Mouse (Mus musculus) right cerebral cortex, postnatal 4 days (tissue): ENCODE measurements at regions not wholly inside any gene's neighbourhood (a gene's known extent, or its start where the extent isn't known, plus 50 kb on each side); places are given as distances from the start of the nearest gene placed in this dataset.

ENCODE experiments used
- DNase-seq: peaks from one replicate; pipeline ENCODE4 v3.0.0-alpha.2; 2022

DNA sequence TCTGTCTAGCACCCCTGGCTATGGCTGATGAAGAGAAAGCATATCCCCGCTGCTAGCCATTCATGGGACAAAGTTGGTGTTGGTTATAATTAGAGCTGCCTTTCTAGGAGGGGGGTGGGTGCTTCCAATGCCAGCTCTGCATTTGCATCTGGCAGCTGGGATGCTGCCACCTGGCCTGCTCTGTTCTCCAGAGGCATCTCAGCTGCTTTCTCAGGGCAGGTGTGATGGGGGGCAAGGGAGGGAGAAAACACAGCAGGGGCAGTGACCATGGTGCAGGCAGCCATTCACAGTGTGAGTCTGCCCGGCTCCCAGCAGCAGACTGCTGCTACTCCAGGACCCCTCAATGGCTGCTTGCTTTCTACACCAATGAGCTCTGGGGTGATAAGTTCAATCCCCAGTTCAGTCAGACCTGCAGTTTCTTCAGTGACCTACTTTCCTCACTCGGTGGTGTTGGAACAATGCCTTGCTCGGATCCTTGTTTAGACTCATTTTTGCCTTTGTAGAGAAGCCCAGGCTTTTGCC, 73.9 kb upstream of the Klf7 start:
- DNase-seq: peak; percentile 43

DNA sequence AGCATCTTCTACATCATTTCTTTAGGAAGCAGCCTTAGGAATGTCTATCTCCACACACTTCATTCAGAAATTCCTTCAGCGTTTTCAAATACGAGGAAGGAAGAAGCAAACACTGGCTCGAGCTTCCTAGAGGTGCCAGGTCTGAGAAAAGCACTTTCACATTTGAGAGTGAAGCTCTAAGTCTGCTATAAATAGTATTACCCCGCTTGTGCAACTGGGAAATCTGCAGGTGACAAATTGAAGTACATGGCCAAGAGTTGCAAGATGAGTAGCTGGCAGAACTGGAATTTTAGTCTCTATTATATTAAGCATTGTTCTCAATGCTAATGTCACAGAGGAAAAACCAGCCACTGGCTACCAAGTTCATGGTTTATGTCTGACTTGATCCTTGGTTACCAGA, 73.2 kb upstream of the Klf7 start:
- no peak for DNase-seq

DNA sequence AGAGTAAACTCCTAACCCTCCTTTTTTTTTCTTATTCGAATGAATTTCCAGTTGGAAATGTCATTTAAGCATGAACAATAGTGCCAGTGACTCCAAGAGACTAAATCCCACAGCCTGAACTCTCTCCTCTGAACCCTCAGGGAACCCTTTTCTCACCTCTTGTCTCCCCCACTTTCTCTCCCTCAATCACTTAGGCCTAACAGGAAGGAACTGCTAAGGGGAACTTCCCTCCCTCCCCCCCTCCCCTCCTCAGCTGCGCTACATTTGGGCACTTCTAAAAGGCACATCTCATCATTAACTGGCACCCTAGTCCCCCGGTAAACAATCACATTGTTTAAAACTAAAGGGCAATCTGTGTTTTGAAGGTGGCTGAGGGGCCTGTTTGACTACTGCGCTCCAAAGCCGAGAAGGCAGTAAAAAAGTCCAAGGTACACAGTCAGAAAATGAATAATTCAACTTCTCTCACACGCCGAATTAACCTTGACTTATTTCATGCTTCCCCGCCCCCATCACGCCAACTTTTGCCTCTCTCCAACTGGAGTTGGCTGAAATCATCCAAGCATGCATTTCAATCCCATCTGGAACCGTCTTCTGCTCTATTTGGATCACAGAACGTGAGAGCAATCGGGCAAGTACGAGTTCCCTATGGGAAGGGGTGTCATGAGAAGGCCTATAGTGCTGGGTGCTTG, 71.2 kb upstream of the Klf7 start:
- DNase-seq: peak; percentile 30

DNA sequence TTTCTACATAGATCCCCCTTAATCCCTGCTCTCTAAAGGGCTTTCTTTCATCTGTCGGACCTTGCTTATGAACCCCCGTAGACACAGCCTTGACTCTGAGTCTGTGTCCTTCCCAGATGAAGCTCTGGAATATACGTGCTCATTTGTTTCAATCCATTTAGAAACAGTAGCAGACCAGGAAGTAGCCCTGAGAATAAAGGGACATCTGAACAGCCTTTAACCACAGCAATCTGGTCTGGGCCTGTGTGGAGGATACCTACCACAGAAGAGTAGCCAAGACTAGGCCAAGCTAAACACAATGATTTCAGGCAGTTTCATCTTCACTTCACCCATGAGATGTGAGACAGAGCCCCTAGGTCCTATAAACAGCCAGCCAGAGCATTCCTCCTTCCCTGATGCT, 70.7 kb upstream of the Klf7 start:
- DNase-seq: no peak

DNA sequence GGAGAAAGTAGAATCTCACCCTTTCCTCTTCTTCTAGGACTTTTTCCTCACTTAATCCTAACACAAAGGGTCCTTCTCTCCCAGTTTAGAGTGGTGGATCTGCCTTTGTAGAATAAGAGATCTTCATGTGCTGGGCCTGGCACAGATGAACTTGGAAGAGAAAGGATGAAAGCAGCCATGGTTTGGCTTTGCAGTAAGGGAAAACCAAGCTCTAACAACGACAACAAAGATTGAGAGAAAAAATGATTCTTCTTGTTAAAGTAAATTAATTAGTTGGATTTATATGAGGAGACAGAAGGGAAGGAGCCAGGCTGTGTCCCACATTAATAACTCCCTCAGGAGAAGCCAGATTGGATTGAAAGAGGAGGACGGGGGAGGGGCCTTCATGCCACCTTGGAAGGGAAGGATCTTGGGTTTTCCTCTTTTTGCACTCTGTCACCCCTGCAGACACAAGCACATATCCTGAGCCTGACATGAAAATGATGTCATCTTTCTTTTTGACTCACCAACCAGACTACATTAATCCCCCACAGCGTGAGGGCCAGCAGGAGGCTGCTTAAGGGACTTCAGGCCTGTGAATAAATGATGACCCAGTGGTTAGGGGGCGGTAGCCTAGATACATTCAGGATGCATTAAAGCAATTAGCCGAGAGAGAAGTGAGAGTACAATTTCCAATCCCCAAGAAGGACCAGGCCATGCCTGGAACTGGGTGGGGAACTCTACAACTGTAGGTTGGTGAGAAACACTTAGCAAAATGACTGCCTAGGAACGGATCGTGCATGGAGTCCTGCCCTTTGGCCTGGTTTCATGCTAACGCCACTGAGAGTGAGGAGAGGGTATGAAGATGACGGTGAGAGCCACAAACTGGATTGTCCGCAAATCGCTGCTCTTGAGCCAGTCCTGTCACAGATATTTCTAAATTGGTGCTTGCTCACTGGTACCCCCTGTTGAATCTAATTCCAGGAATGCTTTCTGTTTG, 69.4 kb upstream of the Klf7 start:
- DNase-seq: no peak

DNA sequence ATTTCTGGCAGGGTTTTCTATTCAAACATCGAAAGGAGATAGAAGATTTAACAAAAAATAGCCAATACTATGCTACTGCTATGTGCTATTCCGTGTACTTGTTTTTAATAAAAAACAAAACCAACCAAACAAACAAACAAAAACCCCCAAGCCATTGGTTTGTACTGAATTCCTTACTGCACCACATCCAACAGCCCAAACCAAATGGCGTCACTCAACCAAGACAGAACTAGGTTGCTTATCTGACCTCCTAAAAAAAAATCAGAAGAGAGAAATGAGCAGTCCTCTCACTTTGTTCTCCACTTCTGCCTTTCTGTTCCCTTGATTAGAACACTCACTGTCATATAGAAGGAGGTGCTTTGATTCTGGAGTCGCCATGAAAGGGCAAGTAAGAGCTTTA, 68.6 kb upstream of the Klf7 start:
- DNase-seq: no peak

DNA sequence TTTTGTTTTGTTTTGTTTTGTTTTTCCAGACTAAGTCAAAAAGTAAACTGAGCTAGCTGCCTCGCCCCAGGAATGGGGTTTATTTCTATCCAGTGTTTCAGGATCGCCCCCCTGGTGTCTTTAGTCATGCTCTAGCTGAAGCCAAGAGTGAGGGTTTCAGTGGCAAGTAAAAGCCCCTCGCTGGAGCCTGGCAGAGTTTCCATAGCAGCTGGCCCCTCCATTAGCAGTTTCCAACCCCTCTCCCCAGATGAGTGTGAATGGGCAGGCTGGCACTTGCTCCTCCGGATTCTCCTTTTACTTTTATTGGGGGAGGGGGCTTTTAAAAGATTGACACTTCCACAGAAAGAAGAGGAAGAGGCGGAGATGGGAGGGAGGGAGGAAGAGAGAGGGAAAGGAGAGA, 68.0 kb upstream of the Klf7 start:
- DNase-seq: no peak

DNA sequence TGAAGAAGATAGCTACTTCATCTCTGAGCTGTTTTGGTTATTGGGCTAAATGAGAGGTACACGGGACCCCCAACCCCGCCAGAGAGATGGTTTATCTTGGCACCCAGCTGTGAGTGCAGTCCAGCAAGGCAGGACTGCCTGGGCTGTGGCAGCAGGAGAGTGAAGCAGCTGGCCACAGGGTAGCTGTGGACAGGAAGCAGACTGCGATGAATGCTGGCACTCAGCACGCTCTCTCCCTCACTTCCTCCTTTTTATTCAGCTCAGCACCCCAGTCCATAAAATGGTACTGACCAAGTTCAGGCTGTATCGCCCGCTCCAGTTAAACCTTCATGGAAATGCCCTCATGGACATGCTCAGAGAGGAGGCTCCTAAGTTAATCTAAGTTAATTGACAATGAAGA, 67.4 kb upstream of the Klf7 start:
- no peak for DNase-seq

DNA sequence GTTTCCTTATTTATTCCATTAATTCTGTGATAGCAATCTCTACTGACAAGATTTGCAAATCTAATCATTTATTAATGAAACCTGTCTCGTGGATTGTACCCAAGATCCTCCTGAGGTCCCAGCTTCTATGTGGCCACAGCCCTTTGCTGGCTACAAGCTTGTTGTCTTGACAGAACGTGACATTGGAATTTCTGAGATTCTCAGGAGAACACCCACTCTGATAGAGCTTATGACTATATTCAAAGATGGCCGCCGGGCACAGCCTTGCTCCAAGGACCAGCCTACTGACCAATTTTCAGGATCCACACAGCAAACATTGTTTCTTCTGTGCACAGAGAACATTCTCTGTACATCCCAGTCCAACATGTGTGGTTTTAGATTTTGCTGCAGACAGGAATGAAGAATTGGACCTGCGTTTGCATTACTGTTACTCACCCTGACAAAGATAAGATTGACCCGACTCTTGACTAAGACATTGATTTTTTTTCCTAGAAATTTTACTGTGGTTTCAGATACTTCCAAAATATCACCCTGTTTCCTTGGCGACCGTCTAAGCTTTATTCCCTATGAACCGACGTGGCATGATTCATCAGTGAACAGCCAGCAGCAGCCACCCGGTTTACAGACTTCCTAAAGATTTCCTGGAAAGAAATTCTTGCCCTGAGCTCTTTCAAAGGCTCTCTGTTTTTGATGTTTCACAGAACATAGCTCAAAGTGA, 65.9 kb upstream of the Klf7 start:
- DNase-seq: no peak

DNA sequence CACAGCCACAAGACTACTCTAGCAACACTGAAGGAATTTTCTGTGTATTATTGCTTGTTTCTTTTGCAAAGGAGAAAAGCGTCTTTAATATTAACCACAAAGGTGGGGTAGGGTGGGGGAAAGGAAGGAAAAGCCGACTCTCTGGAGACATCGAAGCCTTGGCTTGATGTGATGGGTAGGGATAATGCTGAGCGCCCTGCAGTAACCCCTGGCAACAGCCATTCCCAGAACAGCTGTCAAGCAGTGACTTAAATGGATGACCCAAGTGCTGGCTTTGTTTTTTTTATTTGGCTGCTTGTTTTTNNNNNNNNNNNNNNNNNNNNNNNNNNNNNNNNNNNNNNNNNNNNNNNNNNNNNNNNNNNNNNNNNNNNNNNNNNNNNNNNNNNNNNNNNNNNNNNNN, 51.6 kb upstream of the Klf7 start:
- no peak for DNase-seq

DNA sequence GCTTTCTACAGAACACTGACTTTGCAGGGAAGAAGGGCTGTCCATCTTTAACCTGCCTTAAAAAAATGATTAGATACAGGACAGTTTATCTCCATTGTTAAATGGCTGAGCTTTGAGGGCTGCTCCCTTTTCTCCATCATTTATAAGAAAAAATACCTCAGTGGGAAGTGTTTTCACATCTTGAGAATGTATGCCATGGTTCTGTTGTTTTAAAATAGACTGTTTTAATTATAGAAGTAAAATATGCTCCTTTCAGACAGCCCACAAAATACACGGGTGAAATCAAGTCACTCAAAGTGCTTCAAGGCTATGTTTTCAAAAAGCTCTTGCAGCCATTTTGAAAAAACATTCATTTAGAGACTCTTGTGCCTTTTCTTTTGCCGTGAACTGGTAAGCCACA, 50.0 kb upstream of the Klf7 start:
- no peak for DNase-seq
